Mouse (Mus musculus): ENCODE measurements at regions not wholly inside any gene's neighbourhood (a gene's known extent, or its start where the extent isn't known, plus 50 kb on each side); places are given as distances from the start of the nearest gene placed in this dataset.

GRCm38 (mm10) chr13:63708567-63708966, 106.5 kb upstream of the Ercc6l2 start:
- Histone ChIP-seq H3K4me1 (no peaks in the 10 kb centered on the region), H3K9me3 (no peaks in the 10 kb centered on the region), H3K27ac (no peak overlapping the region), H3K4me3 (no peak overlapping the region), H3K36me3 (replicated peaks) (no peaks in the 10 kb centered on the region), H3K27me3 (ENCODE audit: poor library complexity, severe bottlenecking) (peaks cover 3% of the 10 kb centered on the region; the same call in 1 of the 2 replicates)
- 83% methylated on average over 2 of the region's 2 CpGs for WGBS
- no peak for DNase-seq (ENCODE audit: extremely low spot score, low spot score)

GRCm38 (mm10) chr13:63713137-63713536, 101.9 kb upstream of the Ercc6l2 start:
- Histone ChIP-seq H3K4me3 (no peak overlapping the region), H3K4me1 (no peaks in the 10 kb centered on the region), H3K27ac (no peak overlapping the region), H3K36me3 (replicated peaks) (no peaks in the 10 kb centered on the region), H3K27me3 (ENCODE audit: poor library complexity, severe bottlenecking) (no peaks in the 10 kb centered on the region), H3K9me3 (no peaks in the 10 kb centered on the region)
- WGBS = 90% methylated on average over 3 of the region's 3 CpGs
- no peak for DNase-seq (ENCODE audit: extremely low spot score, low spot score)

GRCm38 (mm10) chr13:63716498-63716897, 98.5 kb upstream of the Ercc6l2 start:
- Histone ChIP-seq H3K9me3 (no peaks in the 10 kb centered on the region), H3K4me3 (no peak overlapping the region), H3K36me3 (replicated peaks) (no peaks in the 10 kb centered on the region), H3K27ac (no peak overlapping the region), H3K4me1 (peaks cover 15% of the 10 kb centered on the region), H3K27me3 (ENCODE audit: poor library complexity, severe bottlenecking) (peaks cover 4% of the 10 kb centered on the region; the same call in 1 of the 2 replicates)
- DNase-seq (ENCODE audit: extremely low spot score, low spot score) = no peak
- WGBS = 93% methylated on average over 1 of the region's 1 CpGs

GRCm38 (mm10) chr13:63717249-63717648, 97.8 kb upstream of the Ercc6l2 start:
- Histone ChIP-seq H3K9me3 (no peaks in the 10 kb centered on the region), H3K4me3 (no peak overlapping the region), H3K36me3 (replicated peaks) (no peaks in the 10 kb centered on the region), H3K4me1 (peaks cover 15% of the 10 kb centered on the region), H3K27ac (no peak overlapping the region), H3K27me3 (ENCODE audit: poor library complexity, severe bottlenecking) (peaks cover 4% of the 10 kb centered on the region; the same call in 1 of the 2 replicates)
- DNase-seq (ENCODE audit: extremely low spot score, low spot score) = no peak
- WGBS = 92% methylated on average over 3 of the region's 3 CpGs

GRCm38 (mm10) chr13:63718782-63719181, 96.3 kb upstream of the Ercc6l2 start:
- H3K4me3 ChIP-seq = no peak overlapping the region
- H3K9me3 ChIP-seq = no peaks in the 10 kb centered on the region
- DNase-seq (ENCODE audit: extremely low spot score, low spot score) = no peak
- H3K36me3 ChIP-seq (replicated peaks) = no peaks in the 10 kb centered on the region
- H3K27me3 ChIP-seq (ENCODE audit: poor library complexity, severe bottlenecking) = peaks cover 8% of the 10 kb centered on the region; the same call in 1 of the 2 replicates
- WGBS = 80% methylated on average over 2 of the region's 2 CpGs
- no peak overlapping the region for H3K27ac ChIP-seq
- peaks cover 15% of the 10 kb centered on the region for H3K4me1 ChIP-seq

GRCm38 (mm10) chr13:63719351-63720207, 95.5 kb upstream of the Ercc6l2 start:
- no peak for DNase-seq (ENCODE audit: extremely low spot score, low spot score)
- Histone ChIP-seq H3K36me3 (replicated peaks) (no peaks in the 10 kb centered on the region), H3K27ac (0 out of 2 replicates have a peak overlapping the region, but pooled peaks have one; percentile 20), H3K27me3 (ENCODE audit: poor library complexity, severe bottlenecking) (peaks cover 10% of the 10 kb centered on the region; the same call in 1 of the 2 replicates), H3K9me3 (no peaks in the 10 kb centered on the region), H3K4me3 (no peak overlapping the region), H3K4me1 (peaks cover 15% of the 10 kb centered on the region)
- WGBS = 39% methylated on average over 8 of the region's 8 CpGs

- Histone ChIP-seq H3K4me1 (peaks cover 23% of the 10 kb centered on the region), H3K4me3 (no peak overlapping the region), H3K9me3 (no peaks in the 10 kb centered on the region), H3K36me3 (replicated peaks) (no peaks in the 10 kb centered on the region), H3K27me3 (ENCODE audit: poor library complexity, severe bottlenecking) (peaks cover 17% of the 10 kb centered on the region; the same call in 1 of the 2 replicates), H3K27ac (no peak overlapping the region)
- DNase-seq (ENCODE audit: extremely low spot score, low spot score) = no peak
- 84% methylated on average over 3 of the region's 3 CpGs for WGBS
Measured at GRCm38 (mm10) chr13:63720610-63721009, 94.4 kb upstream of the Ercc6l2 start.

- DNase-seq (ENCODE audit: extremely low spot score, low spot score) = no peak
- Histone ChIP-seq H3K27me3 (ENCODE audit: poor library complexity, severe bottlenecking) (peaks cover 17% of the 10 kb centered on the region; the same call in 1 of the 2 replicates), H3K27ac (no peak overlapping the region), H3K9me3 (no peaks in the 10 kb centered on the region), H3K4me1 (peaks cover 28% of the 10 kb centered on the region), H3K36me3 (replicated peaks) (no peaks in the 10 kb centered on the region), H3K4me3 (no peak overlapping the region)
- WGBS = 73% methylated on average over 5 of the region's 5 CpGs
Measured at GRCm38 (mm10) chr13:63721011-63721625, 93.9 kb upstream of the Ercc6l2 start.

GRCm38 (mm10) chr13:63724293-63724692, 90.7 kb upstream of the Ercc6l2 start:
- WGBS = 93% methylated on average over 2 of the region's 2 CpGs
- Histone ChIP-seq H3K9me3 (no peaks in the 10 kb centered on the region), H3K4me1 (peaks cover 41% of the 10 kb centered on the region), H3K4me3 (no peak overlapping the region), H3K27me3 (ENCODE audit: poor library complexity, severe bottlenecking) (peaks cover 17% of the 10 kb centered on the region; the same call in 1 of the 2 replicates), H3K36me3 (replicated peaks) (no peaks in the 10 kb centered on the region), H3K27ac (no peak overlapping the region)
- DNase-seq (ENCODE audit: extremely low spot score, low spot score) = no peak

- Histone ChIP-seq H3K4me1 (peaks cover 41% of the 10 kb centered on the region), H3K27ac (peak overlapping the region; percentile 31), H3K27me3 (ENCODE audit: poor library complexity, severe bottlenecking) (peaks cover 17% of the 10 kb centered on the region; the same call in 1 of the 2 replicates), H3K9me3 (no peaks in the 10 kb centered on the region), H3K36me3 (replicated peaks) (no peaks in the 10 kb centered on the region), H3K4me3 (no peak overlapping the region)
- no peak for DNase-seq (ENCODE audit: extremely low spot score, low spot score)
- 73% methylated on average over 2 of the region's 2 CpGs for WGBS
Measured at GRCm38 (mm10) chr13:63724843-63725582, 90.0 kb upstream of the Ercc6l2 start.

- no peak for DNase-seq (ENCODE audit: extremely low spot score, low spot score)
- no peak overlapping the region for H3K4me3 ChIP-seq
Measured at GRCm38 (mm10) chr13:63726035-63726434, 89.0 kb upstream of the Ercc6l2 start.

GRCm38 (mm10) chr13:63726509-63726908, 88.5 kb upstream of the Ercc6l2 start:
- 88% methylated on average over 6 of the region's 6 CpGs for WGBS
- Histone ChIP-seq H3K36me3 (replicated peaks) (no peaks in the 10 kb centered on the region), H3K27me3 (ENCODE audit: poor library complexity, severe bottlenecking) (peaks cover 13% of the 10 kb centered on the region; the same call in 1 of the 2 replicates), H3K4me3 (no peak overlapping the region), H3K4me1 (peaks cover 43% of the 10 kb centered on the region), H3K9me3 (no peaks in the 10 kb centered on the region), H3K27ac (no peak overlapping the region)
- DNase-seq (ENCODE audit: extremely low spot score, low spot score) = no peak

More at GRCm38 (mm10) chr13:63726035-63726434, 89.0 kb upstream of the Ercc6l2 start:
- H3K4me1 ChIP-seq = peaks cover 43% of the 10 kb centered on the region
- WGBS = 8% methylated on average over 2 of the region's 2 CpGs
- no peaks in the 10 kb centered on the region for H3K9me3 ChIP-seq
- no peaks in the 10 kb centered on the region for H3K36me3 ChIP-seq (replicated peaks)
- H3K27ac ChIP-seq = 0 out of 2 replicates have a peak overlapping the region, but pooled peaks have one; percentile 30
- H3K27me3 ChIP-seq (ENCODE audit: poor library complexity, severe bottlenecking) = peaks cover 17% of the 10 kb centered on the region; the same call in 1 of the 2 replicates

All from forebrain, embryonic 10.5 days (tissue).